ENCODE assay signal across 8 mouse cellular contexts in genomic region chr7:133011191-133011590, GRCm38 (mm10).
DNase-seq lines count a peak whose midpoint lies in the region; ATAC-seq lines count a peak whose summit lies in the region.

No protein-coding gene starts in this region.

- no peaks in the 10 kb centered on the region for H3K27me3 ChIP-seq in hindbrain, embryonic 12.5 days
- H3K27me3 ChIP-seq in hindbrain, embryonic 10.5 days (ENCODE audit: insufficient read depth, poor library complexity, severe bottlenecking) = no peaks in the 10 kb centered on the region
- H3K27me3 ChIP-seq in forebrain, embryonic 15.5 days = no peaks in the 10 kb centered on the region
- H3K27me3 ChIP-seq in midbrain, embryonic 15.5 days (replicated peaks) = no peaks in the 10 kb centered on the region

- no peak for ATAC-seq in hindbrain, embryonic 12.5 days (ENCODE audit: low FRiP score)
- ATAC-seq in forebrain, embryonic 15.5 days (replicated peaks) = peak; percentile 74
- ATAC-seq in midbrain, embryonic 15.5 days (replicated peaks) = peak; percentile 18; the same call in 1 of the 2 replicates
- no peak for ATAC-seq in monocyte, adult 5-6 weeks (replicated peaks; ENCODE audit: insufficient number of reproducible peaks, low FRiP score, low TSS enrichment, poor library complexity, severe bottlenecking)

- no peak overlapping the region for H3K9ac ChIP-seq in hindbrain, embryonic 12.5 days
- H3K9ac ChIP-seq in forebrain, embryonic 15.5 days (replicated peaks) = no peak overlapping the region
- no peak overlapping the region; the same call in 1 of the 2 replicates for H3K9ac ChIP-seq in midbrain, embryonic 15.5 days

- no peak for DNase-seq in hindbrain, embryonic 10.5 days (ENCODE audit: low spot score)
- DNase-seq in adrenal gland, postnatal 36 days = peak; percentile 69 to 73
- peak; percentile 36 to 54 for DNase-seq in kidney, postnatal 25 days
- DNase-seq in embryo, embryonic 9.5 days (ENCODE audit: extremely low spot score) = no peak

- peaks cover 4% of the 10 kb centered on the region; the same call in 1 of the 2 replicates for H3K36me3 ChIP-seq in hindbrain, embryonic 12.5 days
- H3K36me3 ChIP-seq in hindbrain, embryonic 10.5 days = peaks cover 57% of the 10 kb centered on the region
- no peaks in the 10 kb centered on the region for H3K36me3 ChIP-seq in forebrain, embryonic 15.5 days
- H3K36me3 ChIP-seq in midbrain, embryonic 15.5 days (replicated peaks) = no peaks in the 10 kb centered on the region

- no peaks in the 10 kb centered on the region for H3K9me3 ChIP-seq in hindbrain, embryonic 12.5 days (replicated peaks)
- no peaks in the 10 kb centered on the region for H3K9me3 ChIP-seq in hindbrain, embryonic 10.5 days
- H3K9me3 ChIP-seq in forebrain, embryonic 15.5 days = no peaks in the 10 kb centered on the region
- no peaks in the 10 kb centered on the region for H3K9me3 ChIP-seq in midbrain, embryonic 15.5 days

- peak overlapping the region; percentile 68 for H3K27ac ChIP-seq in hindbrain, embryonic 12.5 days
- H3K27ac ChIP-seq in hindbrain, embryonic 10.5 days = no peak overlapping the region
- H3K27ac ChIP-seq in forebrain, embryonic 15.5 days (replicated peaks) = peak overlapping the region; percentile 83
- H3K27ac ChIP-seq in midbrain, embryonic 15.5 days = peak overlapping the region; percentile 79

- H3K4me2 ChIP-seq in hindbrain, embryonic 12.5 days (replicated peaks) = no peak overlapping the region
- peak overlapping the region; percentile 21 for H3K4me2 ChIP-seq in forebrain, embryonic 15.5 days (replicated peaks)
- peak overlapping the region; percentile 20 for H3K4me2 ChIP-seq in midbrain, embryonic 15.5 days

- no peak overlapping the region for H3K4me3 ChIP-seq in hindbrain, embryonic 12.5 days
- no peak overlapping the region for H3K4me3 ChIP-seq in hindbrain, embryonic 10.5 days
- no peak overlapping the region for H3K4me3 ChIP-seq in forebrain, embryonic 15.5 days
- no peak overlapping the region for H3K4me3 ChIP-seq in midbrain, embryonic 15.5 days

- WGBS in hindbrain, embryonic 12.5 days = 56% methylated on average over 5 of the region's 5 CpGs
- 81% methylated on average over 5 of the region's 5 CpGs for WGBS in hindbrain, embryonic 10.5 days
- WGBS in forebrain, embryonic 15.5 days = 10% methylated on average over 5 of the region's 5 CpGs
- 25% methylated on average over 5 of the region's 5 CpGs for WGBS in midbrain, embryonic 15.5 days

- H3K4me1 ChIP-seq in hindbrain, embryonic 12.5 days = peaks cover 76% of the 10 kb centered on the region
- peaks cover 39% of the 10 kb centered on the region for H3K4me1 ChIP-seq in hindbrain, embryonic 10.5 days (replicated peaks)
- peaks cover 73% of the 10 kb centered on the region for H3K4me1 ChIP-seq in forebrain, embryonic 15.5 days
- H3K4me1 ChIP-seq in midbrain, embryonic 15.5 days = peaks cover 66% of the 10 kb centered on the region

Comparison
In these comparisons a context has a peak if more than half of its experiments do, and no peak if none do; other contexts are left out.
1. ATAC-seq: peak in forebrain, embryonic 15.5 days (single experiment) and midbrain, embryonic 15.5 days (single experiment); none in hindbrain, embryonic 12.5 days (single experiment) and monocyte, adult 5-6 weeks (single experiment).
2. DNase-seq: peak in adrenal gland, postnatal 36 days (2 of 2) and kidney, postnatal 25 days (2 of 2); none in hindbrain, embryonic 10.5 days (single experiment) and embryo, embryonic 9.5 days (single experiment).